Mouse (Mus musculus): ENCODE results near the gene Dcaf8. TPM values are rescaled to one million over a fixed set of nuclear protein-coding genes. Genes with fewer than 3 reads are reported as not detected.
A peak's percentile ranks its signal among the peaks of the same experiment; 100 is the strongest.

Dcaf8 gene
- polyA plus RNA-seq, 1 experiment from 2014 or later = 102 TPM

DNA sequence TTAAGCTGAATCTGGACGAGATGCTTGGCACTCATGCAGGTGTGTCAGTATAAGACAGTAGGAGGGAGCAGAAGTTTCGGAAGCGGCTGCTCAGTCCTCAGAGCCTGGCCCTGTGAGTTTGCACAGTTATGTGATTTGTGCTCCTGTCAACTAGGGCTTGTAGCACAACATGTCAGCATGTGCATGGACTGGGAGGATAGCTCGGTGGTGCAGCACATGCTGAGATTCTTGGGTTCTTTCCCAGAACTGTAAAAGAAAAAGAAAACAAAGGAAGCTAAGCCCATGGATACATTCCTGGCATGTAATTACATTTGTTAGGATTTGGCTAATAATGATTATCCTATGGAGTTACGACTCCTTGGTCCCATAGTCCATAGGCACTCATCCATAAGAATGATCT is 25.3 kb downstream of the Dcaf8 start:
- Histone ChIP-seq H3K4me2 (ENCODE audit: low read depth, low read length) (no peak overlapping the region), H3K27me3 (replicated peaks; ENCODE audit: control insufficient read depth, insufficient read depth, low read length) (no peaks in the 10 kb centered on the region), H3K27ac (replicated peaks; ENCODE audit: low read depth, low read length) (no peak overlapping the region), H3K9ac (ENCODE audit: low read depth, low read length) (no peak overlapping the region), H3K36me3 (ENCODE audit: control insufficient read depth, insufficient read depth, low read length) (peaks cover 90% of the 10 kb centered on the region), H3K4me1 (ENCODE audit: control insufficient read depth, insufficient read depth, low read length) (no peaks in the 10 kb centered on the region), H3K4me3 (ENCODE audit: low read depth, low read length) (no peak overlapping the region), H3K9me3 (ENCODE audit: control insufficient read depth, low read length) (no peaks in the 10 kb centered on the region)
- DNase-seq (ENCODE audit: low spot score) (no peak), ATAC-seq (ENCODE audit: low read depth) (no peak)
- WGBS = 80% methylated on average over 5 of the region's 5 CpGs

- WGBS = 86% methylated on average over 7 of the region's 7 CpGs
- H3K4me3 ChIP-seq (ENCODE audit: low read depth, low read length) = no peak overlapping the region
- no peak overlapping the region for H3K27ac ChIP-seq (replicated peaks; ENCODE audit: low read depth, low read length)
- no peaks in the 10 kb centered on the region for H3K4me1 ChIP-seq (ENCODE audit: control insufficient read depth, insufficient read depth, low read length)
- DNase-seq (ENCODE audit: low spot score) (no peak), ATAC-seq (ENCODE audit: low read depth) (no peak)
- no peaks in the 10 kb centered on the region for H3K27me3 ChIP-seq (replicated peaks; ENCODE audit: control insufficient read depth, insufficient read depth, low read length)
- peaks cover 88% of the 10 kb centered on the region for H3K36me3 ChIP-seq (ENCODE audit: control insufficient read depth, insufficient read depth, low read length)
- H3K4me2 ChIP-seq (ENCODE audit: low read depth, low read length) = no peak overlapping the region
- H3K9me3 ChIP-seq (ENCODE audit: control insufficient read depth, low read length) = no peaks in the 10 kb centered on the region
- no peak overlapping the region for H3K9ac ChIP-seq (ENCODE audit: low read depth, low read length)
Measured at GRCm38 (mm10) chr1:172177791-172178190, 29.9 kb downstream of the Dcaf8 start.

DNA sequence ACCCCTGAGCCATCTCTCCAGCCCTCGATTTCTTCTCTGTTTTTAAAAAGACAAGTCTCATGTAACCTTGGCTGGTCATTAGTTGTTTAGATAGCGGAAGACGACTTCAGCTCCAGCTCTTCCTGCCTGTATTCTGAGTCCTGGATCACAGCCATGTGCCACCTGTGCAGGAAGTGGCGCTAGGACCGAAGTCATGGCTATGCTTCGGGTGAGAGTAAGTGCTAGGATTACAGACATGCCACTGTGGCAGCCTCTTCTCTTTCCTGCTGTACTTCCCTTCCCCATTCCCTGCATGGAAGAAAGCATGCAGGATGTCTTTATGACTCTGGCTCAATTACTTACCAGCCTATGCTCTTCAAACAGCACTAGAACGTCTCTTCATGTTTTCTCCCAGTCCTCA is 31.2 kb downstream of the Dcaf8 start:
- H3K36me3 ChIP-seq (ENCODE audit: control insufficient read depth, insufficient read depth, low read length) = peaks cover 82% of the 10 kb centered on the region
- no peak overlapping the region for H3K4me3 ChIP-seq (ENCODE audit: low read depth, low read length)
- ATAC-seq (ENCODE audit: low read depth) (no peak), DNase-seq (ENCODE audit: low spot score) (peak; percentile 29)
- H3K9me3 ChIP-seq (ENCODE audit: control insufficient read depth, low read length) = no peaks in the 10 kb centered on the region
- H3K9ac ChIP-seq (ENCODE audit: low read depth, low read length) = no peak overlapping the region
- no peak overlapping the region for H3K4me2 ChIP-seq (ENCODE audit: low read depth, low read length)
- H3K27me3 ChIP-seq (replicated peaks; ENCODE audit: control insufficient read depth, insufficient read depth, low read length) = no peaks in the 10 kb centered on the region
- no peaks in the 10 kb centered on the region for H3K4me1 ChIP-seq (ENCODE audit: control insufficient read depth, insufficient read depth, low read length)
- H3K27ac ChIP-seq (replicated peaks; ENCODE audit: low read depth, low read length) = no peak overlapping the region
- WGBS = 78% methylated on average over 7 of the region's 7 CpGs

DNA sequence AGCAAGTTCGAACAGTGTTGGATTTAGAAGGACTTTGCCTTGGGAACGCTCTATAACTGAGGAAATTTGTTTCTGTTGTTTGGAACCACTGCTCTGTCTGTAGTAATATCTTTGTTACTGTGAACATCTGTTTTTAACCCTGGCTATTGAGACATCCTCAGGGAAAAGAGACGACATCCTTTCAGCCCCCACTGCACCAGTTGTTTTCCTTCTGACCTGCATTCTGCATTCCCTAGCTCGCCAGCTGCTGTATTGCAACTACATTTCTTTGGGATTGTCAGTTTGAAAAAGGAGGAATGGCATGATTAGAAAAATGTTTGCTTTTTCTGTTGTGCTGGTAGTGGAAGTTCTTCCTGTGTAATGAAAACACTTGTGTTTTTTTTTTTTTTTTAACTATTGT is 33.0 kb downstream of the Dcaf8 start:
- H3K27ac ChIP-seq (replicated peaks; ENCODE audit: low read depth, low read length) = peak overlapping the region; percentile 19; the same call in 1 of the 2 replicates
- ATAC-seq (ENCODE audit: low read depth) (no peak), DNase-seq (ENCODE audit: low spot score) (peak; percentile 54)
- no peak overlapping the region for H3K9ac ChIP-seq (ENCODE audit: low read depth, low read length)
- H3K4me1 ChIP-seq (ENCODE audit: control insufficient read depth, insufficient read depth, low read length) = no peaks in the 10 kb centered on the region
- peaks cover 82% of the 10 kb centered on the region for H3K36me3 ChIP-seq (ENCODE audit: control insufficient read depth, insufficient read depth, low read length)
- H3K27me3 ChIP-seq (replicated peaks; ENCODE audit: control insufficient read depth, insufficient read depth, low read length) = no peaks in the 10 kb centered on the region
- 51% methylated on average over 4 of the region's 4 CpGs for WGBS
- H3K4me3 ChIP-seq (ENCODE audit: low read depth, low read length) = no peak overlapping the region
- no peak overlapping the region for H3K4me2 ChIP-seq (ENCODE audit: low read depth, low read length)
- H3K9me3 ChIP-seq (ENCODE audit: control insufficient read depth, low read length) = no peaks in the 10 kb centered on the region

DNA sequence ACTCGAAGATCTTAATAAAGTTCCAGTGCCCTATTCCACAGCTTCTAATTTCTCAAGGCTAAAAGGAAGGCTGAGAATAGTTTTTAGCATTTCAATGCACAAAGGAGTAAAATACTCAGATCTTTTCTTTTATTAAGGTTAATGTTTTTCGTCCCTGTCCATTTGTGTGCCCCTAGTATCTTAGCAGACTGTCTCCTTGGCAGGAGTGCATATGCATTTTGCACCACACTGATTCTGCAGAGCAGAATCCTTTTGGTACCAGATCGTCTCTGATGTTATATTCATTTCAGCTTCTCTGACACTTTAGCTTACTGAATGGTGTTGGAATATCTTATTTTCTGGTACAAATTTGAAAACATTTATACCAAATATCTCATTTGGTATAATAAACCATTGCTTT is 33.9 kb downstream of the Dcaf8 start:
- no peak overlapping the region for H3K4me3 ChIP-seq (ENCODE audit: low read depth, low read length)
- whole genome bisulfite sequencing = 88% methylated on average over 3 of the region's 3 CpGs
- DNase-seq (ENCODE audit: low spot score) = no peak
- H3K27me3 ChIP-seq (replicated peaks; ENCODE audit: control insufficient read depth, insufficient read depth, low read length) = no peaks in the 10 kb centered on the region
- H3K4me1 ChIP-seq (ENCODE audit: control insufficient read depth, insufficient read depth, low read length) = no peaks in the 10 kb centered on the region
- no peak for ATAC-seq (ENCODE audit: low read depth)
- H3K9me3 ChIP-seq (ENCODE audit: control insufficient read depth, low read length) = no peaks in the 10 kb centered on the region
- H3K9ac ChIP-seq (ENCODE audit: low read depth, low read length) = no peak overlapping the region
- H3K36me3 ChIP-seq (ENCODE audit: control insufficient read depth, insufficient read depth, low read length) = peaks cover 86% of the 10 kb centered on the region
- no peak overlapping the region for H3K27ac ChIP-seq (replicated peaks; ENCODE audit: low read depth, low read length)
- no peak overlapping the region for H3K4me2 ChIP-seq (ENCODE audit: low read depth, low read length)

GRCm38 (mm10) chr1:172183056-172183455 is 35.2 kb downstream of the Dcaf8 start:
- peaks cover 88% of the 10 kb centered on the region for H3K36me3 ChIP-seq (ENCODE audit: control insufficient read depth, insufficient read depth, low read length)
- no peak for ATAC-seq (ENCODE audit: low read depth)

GRCm38 (mm10) chr1:172183915-172184314 is 36.0 kb downstream of the Dcaf8 start:
- Histone ChIP-seq H3K9me3 (ENCODE audit: control insufficient read depth, low read length) (no peaks in the 10 kb centered on the region), H3K4me2 (ENCODE audit: low read depth, low read length) (no peak overlapping the region), H3K4me1 (ENCODE audit: control insufficient read depth, insufficient read depth, low read length) (no peaks in the 10 kb centered on the region), H3K4me3 (ENCODE audit: low read depth, low read length) (no peak overlapping the region), H3K27me3 (replicated peaks; ENCODE audit: control insufficient read depth, insufficient read depth, low read length) (no peaks in the 10 kb centered on the region), H3K36me3 (ENCODE audit: control insufficient read depth, insufficient read depth, low read length) (peaks cover 88% of the 10 kb centered on the region), H3K27ac (replicated peaks; ENCODE audit: low read depth, low read length) (no peak overlapping the region), H3K9ac (ENCODE audit: low read depth, low read length) (no peak overlapping the region)
- ATAC-seq (ENCODE audit: low read depth) = no peak
- DNase-seq (ENCODE audit: low spot score) = no peak

More at GRCm38 (mm10) chr1:172183056-172183455, 35.2 kb downstream of the Dcaf8 start:
- no peak overlapping the region for H3K4me2 ChIP-seq (ENCODE audit: low read depth, low read length)
- no peak overlapping the region for H3K9ac ChIP-seq (ENCODE audit: low read depth, low read length)
- no peaks in the 10 kb centered on the region for H3K27me3 ChIP-seq (replicated peaks; ENCODE audit: control insufficient read depth, insufficient read depth, low read length)
- H3K9me3 ChIP-seq (ENCODE audit: control insufficient read depth, low read length) = no peaks in the 10 kb centered on the region
- H3K4me3 ChIP-seq (ENCODE audit: low read depth, low read length) = no peak overlapping the region
- WGBS = 97% methylated on average over 6 of the region's 6 CpGs
- no peaks in the 10 kb centered on the region for H3K4me1 ChIP-seq (ENCODE audit: control insufficient read depth, insufficient read depth, low read length)
- no peak overlapping the region for H3K27ac ChIP-seq (replicated peaks; ENCODE audit: low read depth, low read length)
- DNase-seq (ENCODE audit: low spot score) = no peak

- no peak for ATAC-seq (ENCODE audit: low read depth)
- 95% methylated on average over 10 of the region's 10 CpGs for whole genome bisulfite sequencing
- DNase-seq (ENCODE audit: low spot score) = no peak
- H3K9me3 ChIP-seq (ENCODE audit: control insufficient read depth, low read length) = no peaks in the 10 kb centered on the region
- H3K27ac ChIP-seq (replicated peaks; ENCODE audit: low read depth, low read length) = no peak overlapping the region
- no peaks in the 10 kb centered on the region for H3K27me3 ChIP-seq (replicated peaks; ENCODE audit: control insufficient read depth, insufficient read depth, low read length)
- H3K4me2 ChIP-seq (ENCODE audit: low read depth, low read length) = no peak overlapping the region
- H3K36me3 ChIP-seq (ENCODE audit: control insufficient read depth, insufficient read depth, low read length) = peaks cover 90% of the 10 kb centered on the region
- H3K9ac ChIP-seq (ENCODE audit: low read depth, low read length) = no peak overlapping the region
- H3K4me3 ChIP-seq (ENCODE audit: low read depth, low read length) = no peak overlapping the region
- H3K4me1 ChIP-seq (ENCODE audit: control insufficient read depth, insufficient read depth, low read length) = no peaks in the 10 kb centered on the region
Measured at GRCm38 (mm10) chr1:172186401-172187289, 38.8 kb downstream of the Dcaf8 start.

DNA sequence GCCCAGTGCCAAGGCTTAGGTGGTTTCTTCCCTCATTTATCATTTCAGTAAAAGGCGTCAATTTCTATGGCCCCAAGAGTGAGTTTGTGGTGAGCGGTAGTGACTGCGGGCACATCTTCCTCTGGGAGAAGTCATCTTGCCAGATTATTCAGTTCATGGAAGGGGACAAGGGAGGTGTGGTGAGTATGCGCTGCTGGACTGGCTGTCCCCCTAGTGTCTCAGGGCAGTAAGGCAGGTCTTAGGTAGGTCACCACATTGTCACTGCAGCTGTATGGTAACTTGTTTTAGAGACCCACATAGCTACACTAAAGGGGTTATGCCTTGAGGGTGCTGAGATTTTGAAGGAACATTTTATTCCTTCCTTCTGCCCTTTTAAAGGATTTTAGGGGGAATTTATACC is 41.0 kb downstream of the Dcaf8 start:
- Histone ChIP-seq H3K9me3 (ENCODE audit: control insufficient read depth, low read length) (no peaks in the 10 kb centered on the region), H3K36me3 (ENCODE audit: control insufficient read depth, insufficient read depth, low read length) (peaks cover 94% of the 10 kb centered on the region), H3K27me3 (replicated peaks; ENCODE audit: control insufficient read depth, insufficient read depth, low read length) (no peaks in the 10 kb centered on the region), H3K9ac (ENCODE audit: low read depth, low read length) (no peak overlapping the region), H3K4me3 (ENCODE audit: low read depth, low read length) (no peak overlapping the region), H3K27ac (replicated peaks; ENCODE audit: low read depth, low read length) (no peak overlapping the region), H3K4me2 (ENCODE audit: low read depth, low read length) (no peak overlapping the region), H3K4me1 (ENCODE audit: control insufficient read depth, insufficient read depth, low read length) (no peaks in the 10 kb centered on the region)
- DNase-seq (ENCODE audit: low spot score) (no peak), ATAC-seq (ENCODE audit: low read depth) (no peak; the same call in 1 of the 2 replicates)
- WGBS = 70% methylated on average over 4 of the region's 4 CpGs
